Mouse (Mus musculus): ENCODE results near the gene Cyp19a1. TPM values are rescaled to one million over a fixed set of nuclear protein-coding genes. Genes with fewer than 3 reads are reported as not detected.
A peak's percentile ranks its signal among the peaks of the same experiment; 100 is the strongest.

The Cyp19a1 gene
- total RNA-seq, 2 experiments from 2014 or later, result not detected

- peak; percentile 20 to 60 for DNase-seq
- intact Hi-C loops (cut with DNase I), result loop anchor here (2.0 to 10.0 kb wide), 3 partner anchors 141 to 233 kb away; no protein-coding TSS in a partner anchor
These were observed 86.6 kb downstream of the Cyp19a1 start for GRCm38 (mm10) chr9:54181330-54181729.

- no peak for DNase-seq
These were observed 87.7 kb downstream of the Cyp19a1 start for GRCm38 (mm10) chr9:54180216-54180615.

GRCm38 (mm10) chr9:54169489-54169888 lies 98.4 kb downstream of the Cyp19a1 start:
- no peak for DNase-seq
- intact Hi-C loops (cut with DNase I), result no loop called here

More at GRCm38 (mm10) chr9:54180216-54180615, 87.7 kb downstream of the Cyp19a1 start:
- intact Hi-C loops (cut with DNase I), result loop anchor here (2.0 to 10.0 kb wide), 3 partner anchors 142 to 235 kb away; no protein-coding TSS in a partner anchor

- no peak for DNase-seq
- intact Hi-C loops (cut with DNase I), result no loop called here
These were observed 99.5 kb downstream of the Cyp19a1 start for GRCm38 (mm10) chr9:54168425-54168824.

GRCm38 (mm10) chr9:54163117-54163516 lies 104.8 kb downstream of the Cyp19a1 start:
- peak in 1 of 2 experiments; percentile 1 for DNase-seq
- intact Hi-C loops (cut with DNase I), result no loop called here

GRCm38 (mm10) chr9:54153679-54154078 lies 114.2 kb downstream of the Cyp19a1 start:
- intact Hi-C loops (cut with DNase I), result no loop called here

GRCm38 (mm10) chr9:54139191-54139590 lies 128.7 kb downstream of the Cyp19a1 start:
- DNase-seq, result no peak
- intact Hi-C loops (cut with DNase I), result no loop called here

More at GRCm38 (mm10) chr9:54153679-54154078, 114.2 kb downstream of the Cyp19a1 start:
- DNase-seq, result no peak

Other genes starting within 250 kb of the Cyp19a1 start
- under 1 TPM; 0.24 to 0.74 TPM for gene Tnfaip8l3, start 199.7 kb downstream of the Cyp19a1 start, total RNA-seq (2021)
- gene Gldn, start 18.4 kb upstream of the Cyp19a1 start, total RNA-seq (2021), result under 1 TPM in 1 of 2 experiments, not detected in 1; 0.07 TPM
- gene Dmxl2, start 233.5 kb upstream of the Cyp19a1 start, total RNA-seq (2021), result 10 to 100 TPM; 18.3 to 20.2 TPM

Data from heart, postnatal 14 days (tissue).